Mouse (Mus musculus): ENCODE measurements around the gene Cdh13. TPM values are rescaled to one million over a fixed set of nuclear protein-coding genes. Genes with fewer than 3 reads are reported as not detected.

Cdh13 gene
- polyA plus RNA-seq, 1 experiment from 2014 or later, result 67.7 TPM

GRCm38 (mm10) chr8:119127841-119128240 is 844.3 kb downstream of the Cdh13 start:
- 66% methylated on average over 8 of the region's 8 CpGs for WGBS
- H3K9me3 ChIP-seq (replicated peaks; ENCODE audit: control insufficient read depth, low read length), result 0 out of 2 replicates have a peak, but pooled peaks cover 3% of the 10 kb centered on the region
- ATAC-seq (replicated peaks; ENCODE audit: extremely low read depth, insufficient read depth, low FRiP score), result no peak
- no peak overlapping the region for H3K4me2 ChIP-seq (ENCODE audit: low read depth, low read length)
- no peak overlapping the region for H3K4me3 ChIP-seq (ENCODE audit: low read length)
- H3K4me1 ChIP-seq (ENCODE audit: control insufficient read depth, insufficient read depth, low read length), result no peaks in the 10 kb centered on the region
- no peaks in the 10 kb centered on the region for H3K36me3 ChIP-seq (ENCODE audit: control insufficient read depth, insufficient read depth)
- H3K9ac ChIP-seq (ENCODE audit: low read length), result no peak overlapping the region
- H3K27me3 ChIP-seq (ENCODE audit: control insufficient read depth, insufficient read depth, low read length), result no peaks in the 10 kb centered on the region
- no peak overlapping the region for H3K27ac ChIP-seq (ENCODE audit: low read length)

GRCm38 (mm10) chr8:119128266-119128665 is 844.7 kb downstream of the Cdh13 start:
- no peak overlapping the region for H3K9ac ChIP-seq (ENCODE audit: low read length)
- no peaks in the 10 kb centered on the region for H3K27me3 ChIP-seq (ENCODE audit: control insufficient read depth, insufficient read depth, low read length)
- no peaks in the 10 kb centered on the region for H3K4me1 ChIP-seq (ENCODE audit: control insufficient read depth, insufficient read depth, low read length)
- no peak overlapping the region for H3K27ac ChIP-seq (ENCODE audit: low read length)
- no peak for ATAC-seq (replicated peaks; ENCODE audit: extremely low read depth, insufficient read depth, low FRiP score)
- H3K9me3 ChIP-seq (replicated peaks; ENCODE audit: control insufficient read depth, low read length), result 0 out of 2 replicates have a peak, but pooled peaks cover 3% of the 10 kb centered on the region
- H3K4me3 ChIP-seq (ENCODE audit: low read length), result no peak overlapping the region
- H3K36me3 ChIP-seq (ENCODE audit: control insufficient read depth, insufficient read depth), result no peaks in the 10 kb centered on the region
- no peak overlapping the region for H3K4me2 ChIP-seq (ENCODE audit: low read depth, low read length)
- 64% methylated on average over 3 of the region's 3 CpGs for WGBS

- ATAC-seq (replicated peaks; ENCODE audit: extremely low read depth, insufficient read depth, low FRiP score), result no peak
- Histone ChIP-seq H3K4me2 (ENCODE audit: low read depth, low read length) (no peak overlapping the region), H3K36me3 (ENCODE audit: control insufficient read depth, insufficient read depth) (no peaks in the 10 kb centered on the region), H3K9ac (ENCODE audit: low read length) (no peak overlapping the region), H3K27me3 (ENCODE audit: control insufficient read depth, insufficient read depth, low read length) (no peaks in the 10 kb centered on the region), H3K4me1 (ENCODE audit: control insufficient read depth, insufficient read depth, low read length) (no peaks in the 10 kb centered on the region), H3K27ac (ENCODE audit: low read length) (no peak overlapping the region), H3K4me3 (ENCODE audit: low read length) (no peak overlapping the region), H3K9me3 (replicated peaks; ENCODE audit: control insufficient read depth, low read length) (no peaks in the 10 kb centered on the region)
- WGBS, result 50% methylated on average over 6 of the region's 6 CpGs
Measured at GRCm38 (mm10) chr8:119156454-119156921, 873.0 kb downstream of the Cdh13 start.

GRCm38 (mm10) chr8:119158628-119159027 is 875.1 kb downstream of the Cdh13 start:
- ATAC-seq (replicated peaks; ENCODE audit: extremely low read depth, insufficient read depth, low FRiP score), result no peak
- no peak overlapping the region for H3K9ac ChIP-seq (ENCODE audit: low read length)
- no peaks in the 10 kb centered on the region for H3K4me1 ChIP-seq (ENCODE audit: control insufficient read depth, insufficient read depth, low read length)
- H3K36me3 ChIP-seq (ENCODE audit: control insufficient read depth, insufficient read depth), result no peaks in the 10 kb centered on the region
- H3K9me3 ChIP-seq (replicated peaks; ENCODE audit: control insufficient read depth, low read length), result no peaks in the 10 kb centered on the region
- no peak overlapping the region for H3K4me3 ChIP-seq (ENCODE audit: low read length)
- H3K27ac ChIP-seq (ENCODE audit: low read length), result no peak overlapping the region
- no peaks in the 10 kb centered on the region for H3K27me3 ChIP-seq (ENCODE audit: control insufficient read depth, insufficient read depth, low read length)
- 78% methylated on average over 5 of the region's 5 CpGs for WGBS
- no peak overlapping the region for H3K4me2 ChIP-seq (ENCODE audit: low read depth, low read length)

GRCm38 (mm10) chr8:119159794-119160193 is 876.3 kb downstream of the Cdh13 start:
- H3K9me3 ChIP-seq (replicated peaks; ENCODE audit: control insufficient read depth, low read length), result no peaks in the 10 kb centered on the region
- no peaks in the 10 kb centered on the region for H3K36me3 ChIP-seq (ENCODE audit: control insufficient read depth, insufficient read depth)
- H3K27me3 ChIP-seq (ENCODE audit: control insufficient read depth, insufficient read depth, low read length), result no peaks in the 10 kb centered on the region
- H3K4me3 ChIP-seq (ENCODE audit: low read length), result no peak overlapping the region
- ATAC-seq (replicated peaks; ENCODE audit: extremely low read depth, insufficient read depth, low FRiP score), result no peak
- no peak overlapping the region for H3K9ac ChIP-seq (ENCODE audit: low read length)
- H3K27ac ChIP-seq (ENCODE audit: low read length), result no peak overlapping the region
- H3K4me2 ChIP-seq (ENCODE audit: low read depth, low read length), result no peak overlapping the region
- no peaks in the 10 kb centered on the region for H3K4me1 ChIP-seq (ENCODE audit: control insufficient read depth, insufficient read depth, low read length)
- 67% methylated on average over 8 of the region's 8 CpGs for WGBS

- WGBS, result 47% methylated on average over 5 of the region's 5 CpGs
- no peak overlapping the region for H3K4me2 ChIP-seq (ENCODE audit: low read depth, low read length)
- H3K36me3 ChIP-seq (ENCODE audit: control insufficient read depth, insufficient read depth), result no peaks in the 10 kb centered on the region
- H3K27me3 ChIP-seq (ENCODE audit: control insufficient read depth, insufficient read depth, low read length), result no peaks in the 10 kb centered on the region
- no peak for ATAC-seq (replicated peaks; ENCODE audit: extremely low read depth, insufficient read depth, low FRiP score)
- H3K4me1 ChIP-seq (ENCODE audit: control insufficient read depth, insufficient read depth, low read length), result no peaks in the 10 kb centered on the region
- no peak overlapping the region for H3K27ac ChIP-seq (ENCODE audit: low read length)
- no peak overlapping the region for H3K4me3 ChIP-seq (ENCODE audit: low read length)
- no peaks in the 10 kb centered on the region for H3K9me3 ChIP-seq (replicated peaks; ENCODE audit: control insufficient read depth, low read length)
- no peak overlapping the region for H3K9ac ChIP-seq (ENCODE audit: low read length)
Measured at GRCm38 (mm10) chr8:119164076-119164475, 880.5 kb downstream of the Cdh13 start.

GRCm38 (mm10) chr8:119177226-119177935 is 893.8 kb downstream of the Cdh13 start:
- Histone ChIP-seq H3K4me3 (ENCODE audit: low read length) (no peak overlapping the region), H3K4me1 (ENCODE audit: control insufficient read depth, insufficient read depth, low read length) (no peaks in the 10 kb centered on the region), H3K9me3 (replicated peaks; ENCODE audit: control insufficient read depth, low read length) (no peaks in the 10 kb centered on the region), H3K27me3 (ENCODE audit: control insufficient read depth, insufficient read depth, low read length) (no peaks in the 10 kb centered on the region), H3K36me3 (ENCODE audit: control insufficient read depth, insufficient read depth) (no peaks in the 10 kb centered on the region), H3K27ac (ENCODE audit: low read length) (no peak overlapping the region), H3K4me2 (ENCODE audit: low read depth, low read length) (no peak overlapping the region), H3K9ac (ENCODE audit: low read length) (no peak overlapping the region)
- WGBS, result 68% methylated on average over 6 of the region's 6 CpGs
- no peak for ATAC-seq (replicated peaks; ENCODE audit: extremely low read depth, insufficient read depth, low FRiP score)

- Histone ChIP-seq H3K36me3 (ENCODE audit: control insufficient read depth, insufficient read depth) (no peaks in the 10 kb centered on the region), H3K27ac (ENCODE audit: low read length) (no peak overlapping the region), H3K4me2 (ENCODE audit: low read depth, low read length) (no peak overlapping the region), H3K27me3 (ENCODE audit: control insufficient read depth, insufficient read depth, low read length) (no peaks in the 10 kb centered on the region), H3K4me1 (ENCODE audit: control insufficient read depth, insufficient read depth, low read length) (no peaks in the 10 kb centered on the region), H3K9ac (ENCODE audit: low read length) (no peak overlapping the region), H3K4me3 (ENCODE audit: low read length) (no peak overlapping the region), H3K9me3 (replicated peaks; ENCODE audit: control insufficient read depth, low read length) (no peaks in the 10 kb centered on the region)
- WGBS, result 63% methylated on average over 13 of the region's 13 CpGs
- no peak for ATAC-seq (replicated peaks; ENCODE audit: extremely low read depth, insufficient read depth, low FRiP score)
Measured at GRCm38 (mm10) chr8:119180626-119181025, 897.1 kb downstream of the Cdh13 start.

GRCm38 (mm10) chr8:119195695-119196094 is 912.2 kb downstream of the Cdh13 start:
- Histone ChIP-seq H3K9me3 (replicated peaks; ENCODE audit: control insufficient read depth, low read length) (0 out of 2 replicates have a peak, but pooled peaks cover 2% of the 10 kb centered on the region), H3K36me3 (ENCODE audit: control insufficient read depth, insufficient read depth) (no peaks in the 10 kb centered on the region), H3K4me2 (ENCODE audit: low read depth, low read length) (no peak overlapping the region), H3K4me3 (ENCODE audit: low read length) (no peak overlapping the region), H3K27ac (ENCODE audit: low read length) (no peak overlapping the region), H3K27me3 (ENCODE audit: control insufficient read depth, insufficient read depth, low read length) (no peaks in the 10 kb centered on the region), H3K9ac (ENCODE audit: low read length) (no peak overlapping the region), H3K4me1 (ENCODE audit: control insufficient read depth, insufficient read depth, low read length) (peaks cover 12% of the 10 kb centered on the region)
- no peak for ATAC-seq (replicated peaks; ENCODE audit: extremely low read depth, insufficient read depth, low FRiP score)
- WGBS, result 57% methylated on average over 8 of the region's 8 CpGs
